Mouse (Mus musculus): Measurements from ENCODE around the gene Krtap16-1.

Gene Krtap16-1

DNA sequence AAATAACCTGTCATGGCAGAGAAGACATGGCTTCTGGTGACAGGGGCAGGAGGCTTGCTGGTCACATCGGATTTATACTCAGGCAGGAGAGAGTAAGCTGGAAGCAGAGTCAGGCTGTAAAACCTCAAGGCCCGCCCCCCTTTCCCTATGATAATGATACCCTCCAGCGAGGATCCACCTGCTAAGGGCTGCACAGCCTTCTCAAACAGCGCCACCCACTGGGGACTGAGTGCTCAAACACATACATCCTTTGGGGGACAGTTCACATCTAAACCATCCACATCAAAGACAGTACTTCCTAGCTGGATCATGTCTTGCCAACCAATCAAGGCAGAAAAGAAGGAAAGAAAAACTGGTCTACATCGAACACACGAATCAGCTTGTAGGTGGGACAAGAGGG is 22.2 kb downstream of the Krtap16-1 start:
- DNase-seq (ENCODE audit: low read depth in 2 of 2, low spot score in 2 of 2) = no peak

DNA sequence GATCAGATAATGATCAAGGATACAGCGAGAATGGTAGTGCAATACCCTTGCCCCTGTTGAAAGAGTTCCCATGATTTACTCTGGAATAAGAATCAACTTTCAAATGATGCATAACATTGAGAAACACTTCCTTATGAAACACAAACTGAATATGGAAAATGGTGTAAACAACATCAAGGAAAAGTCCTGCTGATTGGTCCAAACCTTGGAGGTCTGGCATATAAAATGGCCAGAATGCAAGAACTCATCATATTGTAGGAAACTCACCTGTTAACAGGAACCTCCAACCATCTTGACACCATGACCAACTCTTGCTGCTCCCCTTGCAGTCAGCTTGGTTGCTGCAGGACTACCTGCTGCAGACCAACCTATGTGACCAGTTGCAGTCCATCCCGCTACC is 38.2 kb downstream of the Krtap16-1 start, which contains the start of gene Krtap9-5:
TSS of gene Krtap9-5 (plus strand) at position 301 of the 400 bp plus-strand sequence.
- DNase-seq (ENCODE audit: low read depth in 2 of 2, low spot score in 2 of 2) = no peak

DNA sequence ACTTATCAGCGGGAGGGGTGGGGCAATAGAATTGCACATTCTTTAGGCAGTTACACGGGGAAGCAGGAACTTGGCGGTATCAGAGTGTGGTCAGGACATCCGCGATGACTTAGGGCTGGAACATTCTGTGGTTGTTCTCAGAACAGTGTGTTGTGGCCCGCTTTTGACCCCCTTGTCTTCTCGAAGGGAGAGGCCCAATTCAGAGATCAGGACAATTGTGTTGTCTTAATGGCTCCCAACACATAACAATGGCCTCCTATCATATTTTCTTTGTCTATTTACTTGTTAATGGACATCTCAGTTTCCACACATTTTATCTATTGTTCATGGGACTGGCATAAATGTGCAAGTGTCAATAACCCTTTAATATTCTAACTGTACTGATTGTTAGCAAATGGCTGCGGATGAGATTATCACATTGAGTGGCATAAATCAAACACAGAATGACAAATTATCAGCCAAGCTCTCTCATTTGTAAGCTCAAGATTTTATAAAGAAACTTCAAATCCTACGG is 48.6 kb downstream of the Krtap16-1 start:
- DNase-seq (ENCODE audit: low read depth in 2 of 2, low spot score in 2 of 2) = no peak

DNA sequence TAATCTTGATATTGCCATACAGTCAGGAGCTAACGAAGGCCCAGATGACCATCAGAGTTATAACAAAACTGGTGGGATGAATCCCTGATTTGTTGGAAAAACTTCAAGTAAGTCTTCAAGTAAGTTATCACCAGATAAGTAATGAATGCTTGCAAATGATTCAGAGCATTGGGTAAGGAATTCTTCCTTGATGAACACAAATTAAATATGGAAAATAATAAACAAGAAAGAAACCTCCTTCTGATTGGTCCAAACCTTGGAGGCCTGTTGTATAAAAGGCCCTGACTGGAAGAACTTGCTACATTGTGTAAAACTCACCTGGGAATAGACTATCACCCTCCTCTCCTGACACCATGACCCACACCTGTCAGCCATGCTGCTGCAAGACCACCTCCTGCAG is 50.4 kb downstream of the Krtap16-1 start, which contains the start of gene Krtap31-2:
TSS of gene Krtap31-2 (plus strand) at position 301 of the 400 bp plus-strand sequence.
- no peak for DNase-seq (ENCODE audit: low read depth in 2 of 2, low spot score in 2 of 2)
